Mouse (Mus musculus): Measurements from ENCODE around the gene Cpsf4l. TPM values are rescaled to one million over a fixed set of nuclear protein-coding genes. Genes with fewer than 3 reads are reported as not detected.

Cpsf4l gene
- polyA plus RNA-seq, 1 experiment from 2014 or later: 0.31 TPM

DNA sequence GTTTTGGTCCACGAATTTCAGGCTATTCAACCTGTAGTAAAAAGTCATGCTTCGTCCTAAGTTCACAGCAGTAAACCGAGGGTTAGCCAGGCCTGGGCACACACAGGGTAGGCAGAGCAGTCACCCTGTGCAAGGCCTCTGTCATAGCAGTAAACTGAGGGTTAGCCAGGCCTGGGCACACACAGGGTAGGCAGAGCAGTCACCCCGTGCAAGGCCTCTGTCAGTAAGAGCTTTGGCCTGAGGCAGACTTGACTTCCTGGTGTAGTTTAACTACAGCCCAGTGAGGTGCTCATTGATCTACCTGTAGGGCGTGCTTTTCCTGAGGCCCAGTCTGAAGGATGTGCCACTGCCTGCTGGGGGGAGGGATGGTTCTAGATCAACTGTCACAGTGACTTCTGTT lies 18.5 kb downstream of the Cpsf4l start:
- H3K4me1 ChIP-seq: peaks cover 9% of the 10 kb centered on the region
- no peak for ATAC-seq
- WGBS: 90% methylated on average over 5 of the region's 5 CpGs

DNA sequence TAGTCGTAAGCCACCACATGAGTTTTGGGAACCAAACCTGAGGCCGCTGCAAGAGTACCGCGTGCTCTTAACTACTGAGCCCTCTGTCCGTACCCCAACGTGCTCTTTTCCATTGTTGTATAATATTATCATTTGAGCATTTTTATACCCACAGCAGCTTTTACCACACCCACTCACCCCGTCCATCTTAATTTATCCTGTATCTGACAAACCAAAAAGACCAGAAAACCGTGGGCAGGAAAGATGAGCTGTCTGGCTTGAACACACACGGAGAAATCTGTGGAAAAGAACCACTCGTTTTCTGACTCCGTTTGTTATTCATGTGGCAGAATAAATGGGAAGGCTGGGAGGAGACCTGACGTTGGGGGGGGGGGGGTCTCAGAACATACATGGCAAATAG lies 19.3 kb downstream of the Cpsf4l start:
- H3K9me3 ChIP-seq (replicated peaks): no peaks in the 10 kb centered on the region
- no peak for ATAC-seq
- peaks cover 79% of the 10 kb centered on the region for H3K36me3 ChIP-seq (ENCODE audit: poor library complexity, severe bottlenecking)
- peaks cover 13% of the 10 kb centered on the region for H3K4me1 ChIP-seq
- no peaks in the 10 kb centered on the region for H3K27me3 ChIP-seq
- H3K4me3 ChIP-seq: no peak overlapping the region
- H3K9ac ChIP-seq: no peak overlapping the region
- 93% methylated on average over 12 of the region's 12 CpGs for WGBS
- no peak overlapping the region for H3K27ac ChIP-seq
- H3K4me2 ChIP-seq: no peak overlapping the region

More for the DNA sequence above, 18.5 kb downstream of the Cpsf4l start:
- no peak overlapping the region for H3K4me2 ChIP-seq
- H3K27ac ChIP-seq: no peak overlapping the region
- no peak overlapping the region for H3K9ac ChIP-seq
- no peaks in the 10 kb centered on the region for H3K27me3 ChIP-seq
- H3K9me3 ChIP-seq (replicated peaks): no peaks in the 10 kb centered on the region
- no peak overlapping the region for H3K4me3 ChIP-seq
- H3K36me3 ChIP-seq (ENCODE audit: poor library complexity, severe bottlenecking): peaks cover 87% of the 10 kb centered on the region

DNA sequence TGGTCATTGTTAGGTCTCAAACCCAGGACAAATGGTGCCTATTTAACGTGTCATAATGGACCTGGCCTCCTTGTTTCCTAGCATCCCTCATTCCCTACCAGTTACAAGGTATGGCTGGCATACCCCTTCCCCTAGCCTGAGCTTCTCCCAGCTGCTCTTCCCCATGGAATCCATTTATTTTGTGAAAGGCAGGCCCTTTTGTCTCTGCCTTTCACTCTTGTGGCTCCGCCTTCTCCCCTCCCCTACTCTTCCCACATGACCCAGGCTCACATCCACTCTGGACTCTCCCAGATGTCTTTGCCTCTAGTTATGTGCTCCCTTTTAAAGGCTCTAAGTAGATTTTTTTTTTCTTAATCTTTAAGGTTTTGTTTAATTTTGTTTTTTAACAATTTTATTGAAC lies 22.8 kb downstream of the Cpsf4l start:
- Histone ChIP-seq H3K4me1 (peaks cover 34% of the 10 kb centered on the region), H3K4me3 (no peak overlapping the region), H3K36me3 (ENCODE audit: poor library complexity, severe bottlenecking) (peaks cover 44% of the 10 kb centered on the region), H3K27ac (peak overlapping the region; percentile 48; the same call in 1 of the 2 replicates), H3K9me3 (replicated peaks) (no peaks in the 10 kb centered on the region), H3K9ac (no peak overlapping the region), H3K27me3 (no peaks in the 10 kb centered on the region), H3K4me2 (peak overlapping the region; percentile 17)
- ATAC-seq: no peak
- 45% methylated on average over 2 of the region's 2 CpGs for WGBS

DNA sequence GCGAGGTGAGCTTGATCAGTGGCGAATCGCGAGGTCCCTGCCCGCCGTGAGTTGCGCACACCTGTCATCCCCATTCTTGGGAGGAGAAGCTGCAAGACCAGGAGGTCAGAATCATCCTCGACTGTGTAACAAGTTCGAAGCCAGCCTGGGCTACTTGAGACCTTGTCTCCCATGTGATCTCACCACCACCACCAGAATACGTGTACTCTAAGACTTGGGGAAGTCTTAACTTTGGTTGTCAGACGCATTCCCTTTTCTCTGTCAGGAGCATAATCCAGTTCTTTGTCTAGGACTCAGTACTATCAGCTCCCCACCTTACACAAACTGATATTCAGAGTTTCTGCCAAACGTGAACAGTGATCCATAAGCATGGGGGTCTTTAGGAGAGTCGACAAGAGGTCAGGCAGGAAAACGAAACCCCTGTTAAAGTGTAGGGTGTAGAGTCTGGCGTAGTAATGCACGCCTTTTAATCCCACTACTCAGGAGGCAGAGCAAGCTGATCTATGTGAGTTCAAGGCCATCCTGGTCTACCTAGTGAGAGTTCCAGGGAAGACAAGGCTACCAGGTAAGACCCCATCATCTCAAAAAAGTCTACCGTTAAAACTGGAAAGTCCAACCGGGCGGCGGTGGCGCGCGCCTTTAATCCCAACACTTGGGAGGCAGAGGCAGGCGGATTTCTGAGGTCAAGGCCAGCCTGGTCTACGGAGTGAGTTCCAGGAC lies 24.9 kb downstream of the Cpsf4l start:
- no peak for ATAC-seq
- Histone ChIP-seq H3K9ac (peak overlapping the region; percentile 91), H3K4me1 (peaks cover 48% of the 10 kb centered on the region), H3K9me3 (replicated peaks) (no peaks in the 10 kb centered on the region), H3K36me3 (ENCODE audit: poor library complexity, severe bottlenecking) (peaks cover 24% of the 10 kb centered on the region), H3K27ac (peak overlapping the region; percentile 95), H3K27me3 (no peaks in the 10 kb centered on the region), H3K4me3 (peak overlapping the region; percentile 93), H3K4me2 (peak overlapping the region; percentile 94)
- 41% methylated on average over 25 of the region's 25 CpGs for WGBS

DNA sequence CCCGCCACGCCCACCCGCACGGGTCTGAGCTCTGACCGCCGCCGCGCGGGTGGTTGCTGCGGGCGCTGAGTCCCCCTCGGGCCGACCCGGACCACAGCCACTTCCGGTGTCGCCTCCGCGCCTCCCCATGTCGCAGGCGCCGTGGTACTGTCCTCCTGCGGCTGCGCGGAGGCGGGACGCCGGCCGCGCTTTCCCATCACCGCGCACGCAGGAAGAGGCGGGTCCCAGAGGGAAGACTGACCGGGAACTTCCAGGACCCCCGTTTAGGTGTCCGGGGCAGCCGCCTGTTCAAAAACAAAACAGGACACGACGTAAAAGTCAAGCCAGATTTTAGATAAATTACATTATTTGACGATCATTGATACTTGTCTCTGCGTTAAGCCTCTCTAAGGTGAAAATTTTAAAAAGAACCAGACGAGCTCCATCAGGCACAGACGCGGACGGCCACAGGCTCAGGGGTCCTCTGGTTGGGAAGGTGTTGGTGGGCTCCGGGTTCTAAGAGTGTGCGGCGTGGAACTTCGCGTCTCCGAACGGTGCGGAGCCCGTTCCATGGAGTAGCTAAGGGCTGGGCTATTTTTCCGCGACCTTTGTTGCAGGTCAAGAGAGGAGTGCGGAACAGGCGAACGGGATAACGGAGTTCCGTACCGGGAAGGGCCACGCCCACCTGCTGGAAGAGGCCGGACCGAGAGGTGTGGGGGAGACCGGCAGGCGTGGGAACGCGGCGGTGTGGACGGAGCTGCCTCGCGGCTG lies 25.7 kb downstream of the Cpsf4l start, which contains the start of the genes Fam104a and D11Wsu47e:
Gene Fam104a, minus strand, starts transcription at position 199 of the 750 bp plus-strand sequence.
Gene D11Wsu47e, plus strand, starts transcription at position 456 of the 750 bp plus-strand sequence.
- Histone ChIP-seq H3K36me3 (ENCODE audit: poor library complexity, severe bottlenecking) (peaks cover 17% of the 10 kb centered on the region), H3K27me3 (no peaks in the 10 kb centered on the region), H3K9me3 (replicated peaks) (no peaks in the 10 kb centered on the region), H3K4me1 (peaks cover 48% of the 10 kb centered on the region), H3K27ac (peak within 1 kb of the TSS; percentile 95), H3K9ac (peak within 1 kb of the TSS; percentile 91), H3K4me2 (peak within 1 kb of the TSS; percentile 94), H3K4me3 (peak within 1 kb of the TSS; percentile 93)
- peak; percentile 96 for ATAC-seq
- WGBS: under 1% methylated on average over 58 of the region's 73 CpGs

DNA sequence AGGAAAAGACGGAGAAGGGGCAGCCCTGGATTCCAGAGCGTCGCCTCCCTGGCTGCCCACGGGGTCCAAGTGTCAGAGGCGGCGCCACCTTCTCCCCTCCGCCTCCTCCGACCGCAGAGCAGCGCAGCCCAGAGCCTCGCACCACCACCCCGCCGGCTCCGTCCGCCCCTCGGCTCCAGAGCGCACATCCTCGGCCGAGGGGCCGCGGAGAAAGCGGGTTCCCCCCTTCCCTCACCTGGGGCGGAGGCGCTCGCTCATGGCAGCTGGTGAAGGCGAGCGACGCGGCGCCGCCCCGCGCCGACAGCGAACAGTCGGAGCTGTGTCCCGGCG lies 26.2 kb downstream of the Cpsf4l start:
- ATAC-seq: no peak; the same call in 1 of the 2 replicates
- Histone ChIP-seq H3K4me1 (peaks cover 48% of the 10 kb centered on the region), H3K9ac (peak overlapping the region; percentile 91), H3K36me3 (ENCODE audit: poor library complexity, severe bottlenecking) (peaks cover 11% of the 10 kb centered on the region), H3K27ac (peak overlapping the region; percentile 95), H3K27me3 (no peaks in the 10 kb centered on the region), H3K9me3 (replicated peaks) (no peaks in the 10 kb centered on the region), H3K4me3 (peak overlapping the region; percentile 93), H3K4me2 (peak overlapping the region; percentile 94)
- 2% methylated on average over 20 of the region's 38 CpGs for WGBS

DNA sequence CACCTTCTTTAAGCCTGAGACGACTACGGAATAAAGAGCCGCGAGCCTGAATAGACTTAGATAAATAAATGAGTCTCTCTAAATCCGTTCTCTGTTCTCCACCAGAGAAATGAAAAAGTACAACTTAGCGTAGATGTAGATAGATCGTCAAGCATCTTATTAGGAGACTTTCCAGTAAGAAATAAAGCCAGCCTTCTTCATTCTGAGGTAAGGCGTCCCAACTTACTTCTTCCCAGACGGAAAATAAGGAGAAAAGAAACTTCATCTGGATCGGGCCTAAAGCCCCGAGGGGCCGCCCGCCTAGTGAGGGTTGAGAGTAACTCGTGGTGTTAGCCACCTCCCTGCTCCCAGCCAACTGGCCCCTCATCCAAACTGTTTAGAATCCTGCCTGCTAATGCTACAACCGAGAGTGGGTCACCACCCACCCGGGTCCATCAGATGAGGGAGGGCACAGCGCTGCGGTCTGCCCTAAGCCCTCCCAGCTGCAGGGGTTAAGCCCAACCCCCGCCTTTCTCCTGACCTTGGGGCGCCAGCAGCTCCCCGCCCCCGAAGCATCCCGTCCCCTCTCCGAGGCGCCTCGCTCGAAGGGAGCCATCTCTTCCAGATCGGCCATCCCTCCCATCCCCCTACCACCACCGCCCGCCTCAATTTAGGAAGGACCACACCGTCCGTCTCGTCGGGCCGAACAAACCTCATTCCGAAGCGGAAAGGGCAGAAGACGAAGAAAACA lies 26.8 kb downstream of the Cpsf4l start:
- Histone ChIP-seq H3K27me3 (no peaks in the 10 kb centered on the region), H3K9me3 (replicated peaks) (no peaks in the 10 kb centered on the region), H3K27ac (peak overlapping the region; percentile 95), H3K4me3 (peak overlapping the region; percentile 93), H3K4me2 (peak overlapping the region; percentile 94), H3K36me3 (ENCODE audit: poor library complexity, severe bottlenecking) (peaks cover 6% of the 10 kb centered on the region), H3K4me1 (peaks cover 51% of the 10 kb centered on the region), H3K9ac (peak overlapping the region; percentile 91)
- 2% methylated on average over 37 of the region's 38 CpGs for WGBS
- ATAC-seq: peak; percentile 8

DNA sequence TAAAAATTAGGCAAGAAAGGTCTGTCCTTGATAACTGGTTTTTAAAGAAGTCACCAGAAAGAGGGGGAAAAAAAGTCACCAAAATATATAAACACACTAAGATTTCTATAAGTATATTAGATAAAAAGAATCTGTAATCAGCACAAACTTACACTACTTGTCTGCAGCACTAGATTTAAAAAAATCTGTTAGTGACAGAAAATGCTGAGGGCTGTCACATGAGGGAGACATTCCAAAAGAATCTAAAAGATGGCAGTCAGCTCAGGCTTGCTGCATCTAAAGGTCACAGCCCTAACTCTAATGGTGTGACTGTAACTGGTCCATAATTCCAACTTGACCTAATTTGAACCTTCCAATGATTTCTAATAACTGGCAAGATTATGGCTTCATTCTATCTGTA lies 27.8 kb downstream of the Cpsf4l start:
- Histone ChIP-seq H3K4me2 (peak overlapping the region; percentile 24; the same call in 1 of the 2 replicates), H3K36me3 (ENCODE audit: poor library complexity, severe bottlenecking) (peaks cover 3% of the 10 kb centered on the region; the same call in 1 of the 2 replicates), H3K9me3 (replicated peaks) (no peaks in the 10 kb centered on the region), H3K4me3 (no peak overlapping the region; the same call in 1 of the 2 replicates), H3K27me3 (no peaks in the 10 kb centered on the region), H3K4me1 (peaks cover 53% of the 10 kb centered on the region), H3K27ac (no peak overlapping the region), H3K9ac (no peak overlapping the region)
- ATAC-seq: no peak

DNA sequence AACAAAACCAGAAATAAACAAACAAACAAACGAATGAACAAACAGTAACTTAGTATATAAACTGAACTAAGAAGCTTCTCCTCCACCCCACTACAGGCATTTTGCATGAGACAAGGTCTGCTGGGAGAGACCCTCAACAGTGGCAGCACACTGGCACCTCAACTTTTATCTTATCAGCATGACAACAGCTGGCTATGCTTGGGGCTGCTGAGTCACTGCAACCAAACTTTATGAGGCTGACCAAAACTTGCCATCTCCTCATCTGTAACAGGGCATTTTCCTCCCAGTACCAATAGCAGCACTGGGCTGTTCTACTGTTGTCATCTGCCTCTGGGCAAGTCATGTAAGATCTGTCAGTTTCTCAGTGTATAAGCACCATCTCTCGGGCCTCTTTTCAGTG lies 28.9 kb downstream of the Cpsf4l start:
- Histone ChIP-seq H3K27me3 (no peaks in the 10 kb centered on the region), H3K9ac (no peak overlapping the region), H3K4me3 (no peak overlapping the region), H3K36me3 (ENCODE audit: poor library complexity, severe bottlenecking) (peaks cover 12% of the 10 kb centered on the region), H3K27ac (no peak overlapping the region), H3K9me3 (replicated peaks) (no peaks in the 10 kb centered on the region), H3K4me2 (no peak overlapping the region), H3K4me1 (peaks cover 46% of the 10 kb centered on the region)
- ATAC-seq: no peak
- 89% methylated on average over 2 of the region's 2 CpGs for WGBS

DNA sequence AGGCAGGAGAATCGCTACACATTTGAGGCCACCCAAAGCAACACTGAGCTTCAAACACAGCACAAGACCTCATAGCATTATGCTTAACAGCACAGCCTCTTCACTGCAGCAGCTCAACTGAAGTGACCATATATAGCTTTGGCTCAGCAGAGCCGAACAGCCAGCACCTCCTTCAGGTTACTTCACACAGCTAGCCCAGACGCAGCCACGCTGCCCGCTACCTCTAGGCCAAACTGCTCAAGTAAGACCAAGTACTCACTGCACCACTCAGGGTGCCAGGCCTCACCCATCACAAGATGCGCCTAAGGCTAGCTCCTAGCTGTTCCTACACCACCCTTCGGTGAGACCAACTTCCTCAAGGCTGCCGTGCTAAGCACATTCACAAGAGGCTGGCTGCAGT lies 31.4 kb downstream of the Cpsf4l start:
- no peak overlapping the region for H3K27ac ChIP-seq

DNA sequence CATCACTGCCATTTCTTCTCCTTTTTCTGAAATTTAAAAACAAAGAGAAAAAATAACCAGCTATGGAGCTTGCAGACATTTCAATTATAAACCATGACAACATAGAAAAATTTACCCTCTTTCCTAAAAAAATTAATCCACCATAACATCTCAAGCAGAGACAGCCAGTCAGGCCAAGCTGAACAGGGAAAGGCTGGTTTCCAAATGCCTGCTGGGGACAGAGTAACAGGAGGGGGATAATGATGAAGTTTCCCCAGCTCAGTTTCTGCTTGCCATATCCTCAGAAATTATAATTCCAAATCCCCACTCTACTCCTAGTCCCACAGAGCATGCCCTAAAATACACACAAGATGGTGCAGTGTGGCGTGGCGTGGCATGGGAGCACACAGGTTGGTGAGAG lies 32.4 kb downstream of the Cpsf4l start:
- Histone ChIP-seq H3K4me3 (no peak overlapping the region), H3K27me3 (no peaks in the 10 kb centered on the region), H3K9ac (no peak overlapping the region), H3K9me3 (replicated peaks) (no peaks in the 10 kb centered on the region), H3K4me2 (no peak overlapping the region), H3K4me1 (peaks cover 25% of the 10 kb centered on the region), H3K27ac (no peak overlapping the region), H3K36me3 (ENCODE audit: poor library complexity, severe bottlenecking) (peaks cover 44% of the 10 kb centered on the region)
- ATAC-seq: no peak
- WGBS: 93% methylated on average over 2 of the region's 2 CpGs

More for the DNA sequence above, 31.4 kb downstream of the Cpsf4l start:
- WGBS: 89% methylated on average over 8 of the region's 8 CpGs
- Histone ChIP-seq H3K4me1 (peaks cover 33% of the 10 kb centered on the region), H3K36me3 (ENCODE audit: poor library complexity, severe bottlenecking) (peaks cover 34% of the 10 kb centered on the region), H3K4me3 (no peak overlapping the region), H3K27me3 (no peaks in the 10 kb centered on the region), H3K9ac (no peak overlapping the region), H3K9me3 (replicated peaks) (no peaks in the 10 kb centered on the region), H3K4me2 (no peak overlapping the region)
- no peak for ATAC-seq

DNA sequence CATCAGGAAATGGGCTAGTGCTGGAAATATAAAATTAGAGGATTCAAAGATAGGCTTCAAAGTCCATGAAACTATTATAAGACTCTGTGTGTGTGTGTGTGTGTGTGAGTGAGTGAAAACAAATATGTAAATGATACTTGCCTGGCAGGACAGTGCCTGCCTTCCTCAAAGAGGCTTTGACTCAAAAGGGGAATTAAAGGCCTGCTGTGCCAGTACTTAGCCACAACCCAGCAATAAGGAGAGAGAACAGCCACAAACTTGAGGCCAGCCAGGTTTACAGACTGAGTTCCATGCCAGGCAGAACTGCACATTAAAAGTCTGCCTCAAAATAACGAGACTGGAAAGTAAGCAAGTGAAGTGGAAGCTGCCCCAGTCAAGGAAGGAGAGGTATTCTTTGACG lies 33.0 kb downstream of the Cpsf4l start:
- ATAC-seq: no peak
- Histone ChIP-seq H3K27ac (no peak overlapping the region), H3K9ac (no peak overlapping the region), H3K9me3 (replicated peaks) (no peaks in the 10 kb centered on the region), H3K4me1 (peaks cover 20% of the 10 kb centered on the region), H3K4me2 (no peak overlapping the region), H3K36me3 (ENCODE audit: poor library complexity, severe bottlenecking) (peaks cover 50% of the 10 kb centered on the region), H3K27me3 (no peaks in the 10 kb centered on the region), H3K4me3 (no peak overlapping the region)
- WGBS: 55% methylated on average over 2 of the region's 2 CpGs
